Mouse (Mus musculus) left cerebral cortex, postnatal 4 days (tissue): ENCODE results near the gene Fabp1. TPM values are rescaled to one million over a fixed set of nuclear protein-coding genes. Genes with fewer than 3 reads are reported as not detected.

ENCODE experiments used
- DNase-seq: peaks from one replicate; pipeline ENCODE4 v3.0.0-alpha.2; 2022
- intact Hi-C: fragments of 180-260 bp; cut with DNase I; formaldehyde crosslinking; loops from one replicate; pipeline ENCODE4 v1.15.1; 2025
- total RNA-seq, 2 experiments: library from RNA; stranded (reverse); gene quantifications; 2 replicates each; pipeline ENCODE4 v1.2.3; 2021

The Fabp1 gene
- not detected for total RNA-seq

DNA sequence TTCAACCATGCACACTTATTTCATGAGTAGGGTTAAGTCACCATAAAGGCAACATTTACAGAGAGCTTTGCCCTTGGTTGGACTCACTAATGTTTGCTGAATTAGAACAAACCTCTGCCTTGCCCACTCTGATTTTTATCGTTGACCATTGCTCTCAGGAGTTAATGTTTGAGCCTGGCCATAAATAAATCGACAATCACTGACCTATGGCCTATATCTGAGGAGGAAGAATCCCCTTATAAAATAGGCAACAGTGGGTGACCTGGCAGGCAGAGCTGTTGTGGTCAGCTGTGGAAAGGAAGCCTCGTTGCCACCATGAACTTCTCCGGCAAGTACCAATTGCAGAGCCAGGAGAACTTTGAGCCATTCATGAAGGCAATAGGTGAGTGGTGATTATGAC is at the start of gene Fabp1:
Fabp1 (plus strand) TSS at position 216 of the 400 bp plus-strand sequence.
- DNase-seq: no peak
- intact Hi-C loops: no loop called here

GRCm38 (mm10) chr6:71151098-71151497 is 48.5 kb upstream of the Fabp1 start:
- intact Hi-C loops: loop anchor here (10.0 kb wide), 1 partner anchor 244 kb away; no protein-coding TSS in a partner anchor
- DNase-seq: no peak

DNA sequence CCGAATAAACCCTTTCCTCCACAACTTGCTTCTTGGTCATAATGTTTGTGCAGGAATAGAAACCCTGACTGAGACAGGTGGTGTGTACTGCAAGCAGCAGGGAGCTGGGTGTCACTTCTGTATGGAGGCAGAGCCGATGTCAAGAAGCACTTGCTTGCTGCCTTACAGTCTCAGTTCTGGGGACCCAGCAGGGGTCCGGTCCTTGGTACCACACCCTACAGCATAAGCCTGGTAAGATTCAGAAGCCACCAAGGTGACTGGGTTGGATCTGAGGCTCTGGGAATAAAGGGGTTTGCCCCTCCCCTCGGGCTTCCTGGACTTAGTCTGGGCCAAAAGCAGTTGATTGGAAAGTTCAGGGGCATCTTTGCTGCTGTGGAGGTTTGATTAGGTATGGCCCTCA is 46.1 kb upstream of the Fabp1 start:
- intact Hi-C loops: loop anchor here (10.0 kb wide), 1 partner anchor 241 kb away; no protein-coding TSS in a partner anchor
- DNase-seq: no peak

DNA sequence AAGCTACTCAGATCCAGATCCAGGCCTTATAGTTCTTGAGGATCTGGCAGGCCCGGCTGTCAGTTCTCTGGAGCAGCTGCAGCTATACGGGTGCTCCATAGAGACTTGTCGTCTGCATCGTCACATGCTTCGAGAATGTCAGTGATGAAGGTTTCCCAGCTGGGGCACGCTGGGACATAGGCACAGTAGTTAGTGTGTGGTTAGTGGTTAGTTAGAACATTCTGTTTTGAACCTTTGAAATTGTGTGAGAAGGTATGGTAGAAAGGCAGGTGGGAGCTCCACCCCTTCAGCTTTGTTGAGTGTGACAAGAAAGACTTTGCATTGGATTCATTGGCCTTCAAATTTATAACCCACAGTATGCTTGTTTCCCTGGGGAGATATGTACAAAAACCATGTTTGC is 44.8 kb upstream of the Fabp1 start:
- intact Hi-C loops: loop anchor here (10.0 kb wide), 1 partner anchor 240 kb away; no protein-coding TSS in a partner anchor
- no peak for DNase-seq

DNA sequence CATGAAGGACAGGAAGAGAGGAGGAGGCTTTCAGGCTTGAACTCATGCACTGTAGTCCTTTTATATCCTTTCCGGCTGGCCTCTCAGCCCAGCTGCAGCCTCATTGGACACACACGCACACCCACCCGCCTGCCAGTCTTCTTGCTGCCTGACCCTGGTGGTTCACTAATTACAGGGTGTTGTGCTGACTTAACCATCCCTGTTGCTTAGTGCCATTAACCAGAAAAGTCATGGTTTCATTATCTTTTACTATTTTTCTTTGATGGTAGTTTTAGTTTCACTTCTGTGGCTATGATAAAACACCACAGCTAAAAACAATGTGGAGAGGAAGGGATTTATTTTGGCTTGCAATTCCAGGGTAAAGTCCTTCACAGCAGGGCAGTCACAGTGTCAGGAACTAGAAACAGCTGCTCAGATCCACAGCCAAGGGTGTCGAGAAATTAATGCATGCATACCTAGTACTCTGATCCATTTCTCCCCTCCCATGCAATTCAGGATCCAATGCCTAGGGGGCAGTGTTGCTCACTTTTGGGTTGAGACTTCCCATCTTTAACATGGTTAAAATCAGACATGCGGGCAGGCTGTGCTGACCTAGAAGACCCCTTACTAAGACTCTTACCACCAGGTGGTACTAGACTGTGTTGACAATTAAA is 42.8 kb upstream of the Fabp1 start:
- DNase-seq: no peak
- intact Hi-C loops: loop anchor here (10.0 kb wide), 1 partner anchor 238 kb away; no protein-coding TSS in a partner anchor

DNA sequence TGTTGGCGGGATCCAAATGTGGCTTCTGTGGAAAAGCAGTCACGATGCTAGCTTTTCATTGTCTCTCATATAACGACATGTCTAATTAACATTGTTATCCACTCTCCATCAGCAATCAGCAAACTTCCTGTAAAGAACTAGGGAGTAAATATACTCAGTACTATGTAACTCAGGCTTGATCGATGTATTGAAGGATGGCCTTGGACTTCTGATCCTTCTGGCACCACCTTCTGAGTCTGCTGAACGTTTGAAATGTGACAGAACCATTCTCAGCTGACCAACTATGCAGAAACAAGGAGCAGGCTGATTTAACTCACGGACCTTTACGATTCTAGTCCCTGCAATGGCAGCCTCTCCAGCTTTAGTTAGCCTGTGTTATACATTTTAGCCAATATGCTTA is 38.3 kb upstream of the Fabp1 start:
- no peak for DNase-seq
- intact Hi-C loops: no loop called here

DNA sequence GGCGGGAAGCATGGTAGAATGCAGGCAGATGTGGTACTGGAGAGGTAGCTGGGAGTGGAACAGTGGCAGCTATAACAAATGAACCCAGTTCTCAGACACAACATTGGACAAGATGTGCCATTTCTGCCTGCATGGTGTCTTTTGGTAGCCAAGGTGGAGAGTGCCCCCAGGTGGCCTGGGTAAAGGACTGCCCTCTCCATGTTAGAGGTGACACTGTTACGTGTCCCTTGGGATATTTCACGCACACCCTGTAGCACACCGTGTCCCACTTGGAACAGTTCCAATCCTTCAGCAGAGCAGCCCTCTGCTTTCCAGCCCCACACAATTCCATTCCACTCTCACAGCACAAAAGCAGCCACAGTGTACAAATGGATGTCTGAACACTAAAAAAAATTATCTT is 37.4 kb upstream of the Fabp1 start:
- no peak for DNase-seq
- intact Hi-C loops: no loop called here

DNA sequence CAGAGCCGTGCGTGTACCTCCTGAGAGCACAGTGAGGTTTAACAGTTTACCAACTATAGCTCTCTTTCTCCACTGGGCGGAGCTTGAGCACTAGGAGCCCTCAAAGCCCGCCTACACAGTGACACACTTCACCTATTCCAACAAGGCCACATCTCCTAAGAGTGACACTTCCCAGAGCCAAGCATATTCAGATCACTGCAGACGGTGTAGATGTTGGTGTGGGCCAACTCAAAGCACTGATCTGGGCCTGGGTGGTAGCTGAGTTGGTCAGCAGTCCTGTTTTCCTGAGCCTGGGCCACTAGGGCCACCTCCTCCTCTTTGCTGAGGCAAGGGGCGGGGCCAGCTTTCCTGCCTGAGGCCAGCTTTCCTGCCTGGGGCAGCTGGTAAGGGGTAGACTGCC is 35.2 kb upstream of the Fabp1 start:
- DNase-seq: no peak
- intact Hi-C loops: no loop called here

GRCm38 (mm10) chr6:71166551-71167169 is 33.0 kb upstream of the Fabp1 start:
- intact Hi-C loops: no loop called here
- peak; percentile 13 for DNase-seq

DNA sequence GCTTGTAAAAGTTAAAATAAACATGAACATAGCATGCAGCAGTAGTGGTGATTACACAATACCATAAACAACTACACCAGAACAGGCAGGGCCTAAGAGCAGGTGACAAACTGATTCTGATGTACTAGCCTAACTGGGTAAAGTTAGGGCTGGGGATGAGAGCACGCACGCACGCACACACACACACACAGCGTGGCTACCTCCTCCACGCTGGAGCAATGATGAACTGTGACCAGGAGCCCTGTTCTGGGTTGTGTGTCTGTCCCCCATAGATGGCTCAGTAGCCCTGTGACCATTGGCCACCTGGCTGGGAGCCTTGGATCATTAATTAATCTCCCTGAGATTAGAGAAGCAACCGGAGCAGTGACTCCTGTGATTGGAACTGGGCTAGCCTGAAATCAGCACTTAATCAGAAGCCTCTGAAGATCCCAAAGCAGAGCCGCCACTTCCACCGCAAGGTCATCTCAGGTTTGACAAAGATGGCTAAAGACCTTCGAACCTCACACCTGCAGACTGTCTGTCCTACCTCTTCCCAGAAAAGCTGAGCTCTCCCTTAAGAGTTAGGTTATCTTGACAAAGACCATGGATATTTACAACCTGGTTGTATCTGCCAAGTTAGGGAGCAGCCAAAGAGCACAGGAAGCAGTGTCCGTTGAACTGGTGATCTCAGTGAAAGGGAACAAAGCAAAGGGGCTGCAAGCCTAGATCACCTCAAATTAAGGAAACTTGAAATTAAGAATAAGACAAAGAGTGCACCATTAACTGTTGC is 26.6 kb upstream of the Fabp1 start:
- no peak for DNase-seq
- intact Hi-C loops: no loop called here

GRCm38 (mm10) chr6:71180596-71180995 is 19.0 kb upstream of the Fabp1 start:
- intact Hi-C loops: no loop called here
- no peak for DNase-seq

- intact Hi-C loops: no loop called here
Measured at GRCm38 (mm10) chr6:71184941-71185604, 14.6 kb upstream of the Fabp1 start.

DNA sequence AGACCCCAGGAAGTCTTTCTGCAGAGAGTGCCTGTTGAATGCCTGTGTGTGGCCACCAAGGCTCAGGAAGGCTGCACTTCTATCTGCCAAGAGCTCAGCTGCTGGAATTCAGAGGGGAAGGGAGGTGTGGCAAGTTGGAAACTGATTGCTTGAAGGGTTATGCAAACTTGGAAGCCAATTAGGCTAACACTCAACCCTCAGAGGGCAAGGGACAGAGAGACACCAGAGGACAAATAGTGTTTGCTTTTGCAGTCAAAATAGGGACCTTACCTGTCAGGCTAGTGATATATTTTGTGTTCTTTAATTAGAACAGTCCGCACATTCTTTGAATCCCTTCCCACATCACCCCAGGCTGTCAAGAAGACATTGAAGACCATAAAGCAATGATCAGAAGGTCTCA is 10.0 kb upstream of the Fabp1 start:
- DNase-seq: no peak

More at GRCm38 (mm10) chr6:71184941-71185604, 14.6 kb upstream of the Fabp1 start:
- DNase-seq: no peak

DNA sequence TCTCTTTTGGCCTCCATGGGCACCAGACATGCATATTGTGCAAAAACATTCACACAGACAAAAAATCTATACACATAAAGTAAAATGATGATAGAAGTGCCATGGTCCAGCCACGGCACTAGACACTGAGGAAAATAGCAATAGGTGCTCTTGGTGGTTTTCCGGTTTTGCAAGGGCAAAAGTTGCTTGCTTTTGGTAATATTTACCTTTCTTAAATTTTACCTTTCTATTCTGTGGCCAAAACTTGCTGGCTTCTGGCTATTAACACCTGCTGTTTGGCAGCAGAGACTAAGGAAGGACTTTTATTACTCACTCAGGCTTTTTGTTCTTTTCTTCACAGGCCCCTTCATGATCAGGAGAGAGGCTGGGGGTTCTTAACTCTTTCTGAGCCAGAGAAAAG is 9.1 kb upstream of the Fabp1 start:
- no peak for DNase-seq
- intact Hi-C loops: no loop called here

More for the DNA sequence above, 10.0 kb upstream of the Fabp1 start:
- intact Hi-C loops: no loop called here

DNA sequence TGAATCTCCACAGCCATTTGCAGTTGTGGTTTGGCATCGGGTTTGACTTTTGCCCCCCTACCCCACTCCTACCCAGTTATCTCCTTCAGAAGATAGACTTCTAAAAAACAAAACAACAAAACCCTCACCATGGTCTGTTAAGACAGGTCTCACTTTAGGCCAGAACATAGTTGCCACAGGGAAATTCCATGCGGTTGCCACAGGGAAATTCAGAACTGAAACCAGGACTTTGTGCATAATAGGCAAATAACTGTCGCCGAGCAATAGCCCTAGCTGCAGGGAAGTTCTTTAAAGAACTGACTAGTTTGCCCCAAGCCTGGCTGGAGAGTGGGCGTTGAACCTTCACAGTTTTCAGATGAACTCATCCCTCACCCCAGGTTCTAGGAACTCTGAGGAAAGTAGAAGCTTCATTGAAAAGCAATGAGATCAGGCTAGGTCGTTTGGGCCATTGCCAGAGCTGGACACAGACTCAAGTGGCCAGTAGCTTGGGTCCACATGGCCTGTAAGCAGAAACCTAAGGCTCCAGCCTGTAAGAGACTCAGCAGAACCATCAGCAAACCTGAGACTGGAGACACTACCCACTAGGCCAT is 6.4 kb upstream of the Fabp1 start:
- no peak for DNase-seq
- intact Hi-C loops: no loop called here

- intact Hi-C loops: no loop called here
- no peak for DNase-seq
Measured at GRCm38 (mm10) chr6:71196107-71196506, 3.5 kb upstream of the Fabp1 start.

DNA sequence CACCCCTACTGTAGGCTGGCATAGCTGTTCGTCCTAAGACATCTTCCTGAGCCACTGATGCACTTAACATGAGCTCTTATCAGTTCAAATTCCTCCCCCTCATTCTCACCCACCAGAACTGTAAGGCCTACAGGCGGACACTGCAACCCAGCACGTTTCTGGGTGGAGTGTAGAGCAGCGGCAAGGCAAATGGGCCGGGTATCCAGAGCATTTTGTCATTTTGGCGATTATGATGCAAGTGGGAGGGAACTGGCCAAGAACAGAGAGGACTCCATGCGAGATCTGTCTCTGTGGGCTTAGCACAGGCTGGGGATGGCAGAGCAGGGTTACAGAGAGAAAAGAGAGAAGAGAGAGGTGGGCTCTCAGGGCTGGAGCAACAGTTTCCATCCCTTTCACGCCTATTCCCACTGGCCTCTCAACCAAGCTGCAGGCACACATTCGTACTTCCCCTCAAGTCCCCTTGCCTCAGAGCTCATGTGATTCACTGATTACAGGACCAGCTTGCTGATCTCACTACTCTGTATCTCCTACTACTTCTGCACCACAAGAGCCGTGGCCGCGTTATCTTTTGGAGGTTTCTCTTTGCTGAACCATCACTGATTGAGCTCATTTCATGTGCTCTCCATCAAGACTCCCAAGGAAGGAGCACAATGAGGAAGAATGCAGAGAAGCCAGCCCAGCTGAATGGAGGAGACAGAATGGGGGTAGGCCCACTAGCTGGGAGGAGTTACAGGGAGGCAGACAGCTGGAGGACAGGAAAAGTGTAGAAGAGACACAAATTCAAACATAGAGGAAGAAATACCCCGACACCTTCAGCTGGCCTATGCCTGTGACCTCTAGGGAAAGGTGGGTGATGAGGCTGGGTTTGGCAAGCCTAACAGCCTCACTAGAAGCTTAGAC is 1.7 kb upstream of the Fabp1 start:
- intact Hi-C loops: no loop called here

GRCm38 (mm10) chr6:71201925-71202324 is 2.3 kb downstream of the Fabp1 start:
- no peak for DNase-seq
- intact Hi-C loops: no loop called here

More for the DNA sequence above, 1.7 kb upstream of the Fabp1 start:
- no peak for DNase-seq

GRCm38 (mm10) chr6:71203674-71204073 is 4.0 kb downstream of the Fabp1 start:
- intact Hi-C loops: no loop called here
- no peak for DNase-seq

DNA sequence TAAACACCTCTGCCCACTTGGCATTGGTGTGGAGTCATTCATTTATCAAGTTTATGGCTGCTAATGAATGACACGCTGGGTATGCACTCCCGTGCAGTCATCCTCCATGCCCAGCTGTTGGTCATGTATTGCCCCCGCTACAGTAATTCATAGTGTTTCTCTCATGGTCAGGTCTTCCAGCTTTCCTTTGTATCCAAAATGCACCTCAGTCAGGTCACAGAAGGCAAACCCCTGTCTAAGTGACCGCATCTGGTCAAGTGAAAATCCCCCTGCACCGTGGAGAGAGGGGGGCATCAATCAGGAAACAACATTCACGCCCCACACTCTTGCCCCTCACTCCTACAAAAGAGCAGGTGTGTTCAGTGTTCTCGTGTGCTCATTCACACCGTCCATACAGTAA is 4.5 kb downstream of the Fabp1 start:
- no peak for DNase-seq
- intact Hi-C loops: no loop called here
